Mouse (Mus musculus): Measurements from ENCODE around the gene Arrdc4.

Arrdc4 gene

DNA sequence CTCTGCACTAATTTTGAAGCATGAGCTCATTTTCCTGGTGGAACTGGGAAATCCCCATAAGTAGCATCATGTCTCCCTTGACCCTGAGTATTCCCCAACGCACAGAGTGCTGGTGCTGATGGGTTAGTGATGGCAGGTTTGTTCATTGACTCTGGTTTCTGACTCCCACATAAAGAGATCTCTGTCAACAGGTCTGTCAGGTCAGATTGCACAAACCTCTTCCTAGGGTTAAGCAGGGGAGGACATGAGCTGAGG is 39.8 kb downstream of the Arrdc4 start:
- DNase-seq (ENCODE audit: low spot score in 2 of 2), result no peak

DNA sequence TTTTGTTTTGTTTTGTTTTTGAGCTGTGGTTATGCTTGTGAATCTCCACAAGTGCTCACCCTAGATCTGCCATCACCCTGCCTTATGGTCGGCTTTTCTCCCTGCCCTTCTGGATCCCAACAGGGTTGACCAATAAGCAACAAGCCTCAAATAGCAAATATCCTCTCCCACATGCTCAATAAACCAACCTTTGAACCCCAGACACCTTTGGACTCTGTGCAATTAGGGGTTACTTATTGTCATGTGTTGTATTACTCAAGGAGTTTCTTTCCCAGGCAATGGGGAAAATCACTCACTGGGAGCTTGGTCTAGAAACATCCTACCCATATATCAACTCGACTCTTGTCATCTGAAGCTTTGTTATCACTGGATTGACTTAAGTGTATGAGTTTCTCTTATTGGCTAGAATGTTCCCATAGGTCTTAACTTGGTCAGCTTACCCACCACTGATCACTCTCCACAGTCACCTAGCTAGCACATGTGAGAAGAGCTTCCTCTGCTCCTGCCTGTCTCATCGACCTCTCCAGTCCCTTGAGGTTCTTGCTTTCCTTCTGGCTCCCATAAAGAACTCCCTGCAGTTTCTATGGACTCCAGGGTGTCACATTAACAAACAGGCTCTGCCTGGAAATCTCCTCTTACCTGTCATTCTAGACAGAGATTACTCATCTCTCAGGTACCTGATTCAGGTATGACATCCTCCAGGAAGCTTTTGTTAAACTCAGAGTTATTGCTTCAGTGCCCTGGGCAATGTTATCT is 40.3 kb downstream of the Arrdc4 start:
- DNase-seq (ENCODE audit: low spot score in 2 of 2), result no peak

DNA sequence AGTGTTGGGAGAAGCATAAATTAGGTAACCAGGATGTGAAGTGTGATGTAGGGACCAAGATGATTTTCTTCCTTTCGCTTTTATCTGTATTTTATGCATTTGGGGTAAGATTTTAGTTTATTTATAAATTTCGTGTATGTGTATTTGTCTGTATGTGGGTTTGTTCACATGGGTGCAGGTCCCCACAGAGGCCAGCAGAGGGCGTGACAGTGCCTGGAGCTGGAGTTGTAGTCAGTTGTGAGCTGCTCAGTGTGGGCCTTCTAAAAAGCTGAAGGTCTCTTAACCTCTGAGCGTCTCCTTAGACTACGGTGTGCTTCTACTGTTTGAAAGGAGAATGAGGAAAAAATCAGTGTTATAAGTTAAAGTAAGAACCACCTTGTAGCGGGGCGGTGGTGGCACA is 43.9 kb downstream of the Arrdc4 start:
- no peak for DNase-seq (ENCODE audit: low spot score in 2 of 2)

DNA sequence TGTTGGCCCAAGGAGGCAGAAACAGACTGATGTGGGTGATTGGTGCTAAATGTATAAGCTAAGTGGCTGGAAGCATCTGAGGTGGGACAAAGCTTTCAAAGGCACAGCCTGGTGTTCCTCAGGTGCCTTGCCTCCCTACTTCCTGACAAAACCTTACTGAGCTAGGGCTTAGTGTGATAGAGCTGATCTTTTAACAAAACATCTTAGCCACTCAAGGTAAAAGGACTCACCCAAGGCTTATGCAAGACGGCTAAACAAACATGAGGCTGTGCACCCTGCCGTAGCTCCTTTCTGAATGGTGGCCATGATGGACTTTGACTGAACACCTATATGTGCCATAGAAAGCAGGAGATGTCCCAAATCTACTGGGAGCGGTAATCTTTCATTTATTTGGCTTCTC is 51.7 kb downstream of the Arrdc4 start:
- DNase-seq (ENCODE audit: low spot score in 2 of 2), result no peak

DNA sequence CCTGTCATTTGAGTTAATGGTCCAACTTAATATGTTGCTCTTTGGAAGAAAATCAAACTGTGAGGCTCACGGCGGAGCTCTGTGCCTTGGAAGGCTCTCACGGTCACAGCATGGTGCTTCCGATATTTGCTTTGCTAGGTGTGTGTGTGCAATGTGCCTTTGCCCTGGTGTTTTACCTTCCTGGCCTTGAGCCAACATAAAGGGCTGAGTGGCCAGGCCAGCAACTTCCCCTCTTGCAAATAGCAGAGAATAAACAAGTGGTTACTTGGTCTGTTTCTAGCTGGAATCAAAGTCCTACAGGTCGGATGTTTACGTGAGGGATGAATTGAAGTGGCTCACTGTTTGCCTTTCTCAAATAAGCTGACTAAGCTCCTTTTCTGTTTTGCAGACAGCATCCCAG is 52.1 kb downstream of the Arrdc4 start:
- DNase-seq (ENCODE audit: low spot score in 2 of 2), result no peak

DNA sequence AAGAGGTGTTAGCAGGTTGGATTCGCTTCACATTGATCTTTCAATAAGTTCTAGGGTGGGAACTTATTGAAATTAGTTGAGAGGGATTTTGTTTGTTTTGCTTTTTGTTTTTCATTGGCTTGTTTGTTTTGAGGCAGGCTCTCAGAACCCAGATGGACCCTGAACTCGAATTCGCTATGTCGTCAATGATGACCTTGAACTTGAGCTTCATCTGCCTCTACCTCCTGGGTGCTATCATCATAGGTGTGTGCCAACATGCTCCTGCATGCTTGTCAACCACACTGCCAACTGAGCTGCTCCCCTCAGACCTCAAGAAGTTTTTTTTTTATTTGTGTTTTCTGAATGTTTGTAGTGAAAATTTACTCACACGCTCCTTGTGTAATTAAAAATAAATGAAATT is 52.6 kb downstream of the Arrdc4 start:
- no peak for DNase-seq (ENCODE audit: low spot score in 2 of 2)

DNA sequence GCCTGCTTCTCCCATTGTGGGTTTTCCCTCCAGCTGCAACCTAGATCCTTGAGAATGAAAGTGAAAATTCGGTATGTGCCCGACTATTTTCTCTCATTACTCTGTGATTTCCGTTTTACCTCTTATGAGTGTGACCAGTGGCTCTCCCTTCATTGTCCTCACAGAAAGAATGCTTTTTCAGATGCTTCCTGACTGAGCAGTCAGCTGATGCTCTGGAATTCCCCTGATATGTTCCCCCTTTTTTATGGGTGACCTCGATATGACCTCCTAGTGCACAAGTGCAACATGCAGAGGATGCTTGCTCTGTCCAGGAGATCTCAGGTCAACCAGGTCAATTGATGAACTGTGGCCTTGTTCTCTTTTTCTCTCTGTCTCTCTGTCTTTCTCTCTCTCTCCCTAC is 56.3 kb downstream of the Arrdc4 start:
- no peak for DNase-seq (ENCODE audit: low spot score in 2 of 2)

DNA sequence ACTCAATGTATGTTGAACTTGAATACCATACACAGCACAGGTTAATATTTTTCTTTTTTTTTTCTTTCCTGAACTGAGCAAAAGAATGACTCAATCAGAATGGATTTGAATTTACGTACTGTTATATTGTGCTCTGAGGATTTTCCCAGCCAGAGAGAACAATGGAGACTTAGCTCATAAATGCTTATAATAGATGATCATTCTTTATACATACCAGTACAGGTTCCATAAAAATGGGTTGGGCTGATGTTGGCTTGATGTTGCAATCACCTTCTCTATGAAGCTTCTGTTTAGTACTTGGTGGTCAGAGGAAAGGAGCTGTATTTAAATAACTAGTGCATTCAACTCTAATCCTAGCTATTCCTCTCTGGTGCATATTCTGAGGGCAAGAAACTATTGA is 57.6 kb downstream of the Arrdc4 start:
- DNase-seq (ENCODE audit: low spot score in 2 of 2), result no peak

DNA sequence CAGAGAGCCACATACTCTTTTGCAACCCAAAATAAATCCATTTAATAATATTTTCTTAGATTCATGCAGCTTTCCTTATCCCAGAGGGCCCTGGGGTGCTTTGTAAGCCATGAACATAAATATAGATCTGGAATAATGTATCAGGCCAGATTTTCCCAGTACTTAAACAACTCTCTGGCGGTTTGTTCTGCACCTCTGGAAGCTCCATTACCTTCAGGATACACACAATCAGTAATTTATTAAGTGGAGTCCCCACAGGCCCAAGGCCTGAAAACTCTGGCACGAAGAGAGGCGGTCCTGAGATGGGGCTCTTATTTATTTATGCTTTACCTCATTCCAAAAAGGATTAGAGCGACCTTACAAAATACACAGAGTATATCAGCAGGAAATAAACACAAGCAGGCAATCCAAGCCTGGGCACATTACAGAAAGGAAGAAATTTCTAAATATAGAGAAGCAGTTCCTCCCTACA is 61.9 kb downstream of the Arrdc4 start:
- DNase-seq (ENCODE audit: low spot score in 2 of 2), result no peak
